ENCODE assay signal across 8 mouse cellular contexts in genomic region chr16:35154641-35155390, GRCm38 (mm10). TPM values are rescaled to one million over a fixed set of nuclear protein-coding genes. Genes with fewer than 3 reads are reported as not detected.
DNase-seq lines count a peak whose midpoint lies in the region; ATAC-seq and TF ChIP-seq lines count a peak whose summit lies in the region.

Adcy5 (plus strand) TSS chr16:35154877.

- H3K36me3 ChIP-seq in intestine, embryonic 15.5 days = no peaks in the 10 kb centered on the region
- H3K36me3 ChIP-seq in liver, embryonic 12.5 days = no peaks in the 10 kb centered on the region

- peak within 1 kb of the TSS; percentile 80 for H3K27ac ChIP-seq in intestine, embryonic 15.5 days
- no peak within 1 kb of the TSS for H3K27ac ChIP-seq in liver, embryonic 12.5 days

- 1% methylated on average over 79 of the region's 104 CpGs for WGBS in lung, adult 2 months
- WGBS in intestine, embryonic 15.5 days = 0% methylated on average over 55 of the region's 104 CpGs
- WGBS in liver, embryonic 12.5 days (ENCODE audit: insufficient replicate concordance) = 3% methylated on average over 74 of the region's 104 CpGs

- H3K4me2 ChIP-seq in intestine, embryonic 15.5 days (replicated peaks) = peak within 1 kb of the TSS; percentile 98
- peak within 1 kb of the TSS; percentile 73 for H3K4me2 ChIP-seq in liver, embryonic 12.5 days

- no peak for TF ChIP-seq POLR2A in lung, adult 2 months (IDR thresholded peaks at IDR 0.05; ENCODE audit: borderline replicate concordance, extremely low read depth, low read depth, low read length)

- H3K9me3 ChIP-seq in intestine, embryonic 15.5 days = no peaks in the 10 kb centered on the region
- H3K9me3 ChIP-seq in liver, embryonic 12.5 days (replicated peaks) = no peaks in the 10 kb centered on the region

- peak; percentile 65 for ATAC-seq in intestine, embryonic 15.5 days
- ATAC-seq in liver, embryonic 12.5 days = 0 out of 2 replicates have a peak, but pooled peaks have one; percentile 18
- ATAC-seq in activated CD4-positive, CD25-positive, alpha-beta regulatory T cell, adult 4 months = no peak

- H3K4me3 ChIP-seq in lung, adult 2 months (replicated peaks; ENCODE audit: extremely low read depth, low read depth, low read length) = peak within 1 kb of the TSS; percentile 36
- peak within 1 kb of the TSS; percentile 74 for H3K4me3 ChIP-seq in intestine, embryonic 15.5 days (replicated peaks)
- H3K4me3 ChIP-seq in liver, embryonic 12.5 days = peak within 1 kb of the TSS; percentile 55

- peak; percentile 34 for DNase-seq in lung, adult 2 months
- no peak for DNase-seq in lung, postnatal 25 days (ENCODE audit: low spot score)
- peak; percentile 30 for DNase-seq in cerebellum, adult 8-10 months
- DNase-seq in gastrocnemius, postnatal 4 days (ENCODE audit: low spot score in 2 of 2) = peak; percentile 34 to 49
- peak; percentile 65 for DNase-seq in retina, embryonic 14.5 days (ENCODE audit: low spot score)

- H3K9ac ChIP-seq in intestine, embryonic 15.5 days = peak within 1 kb of the TSS; percentile 73
- H3K9ac ChIP-seq in liver, embryonic 12.5 days = no peak within 1 kb of the TSS; the same call in 1 of the 2 replicates

- 0 out of 2 replicates have a peak, but pooled peaks cover 4% of the 10 kb centered on the region for H3K4me1 ChIP-seq in lung, adult 2 months (ENCODE audit: control insufficient read depth, insufficient read depth, low read length)
- H3K4me1 ChIP-seq in intestine, embryonic 15.5 days (replicated peaks) = peaks cover 36% of the 10 kb centered on the region
- peaks cover 16% of the 10 kb centered on the region for H3K4me1 ChIP-seq in liver, embryonic 12.5 days

- TF ChIP-seq CTCF in lung, adult 2 months (IDR thresholded peaks at IDR 0.05; ENCODE audit: insufficient read depth, low read length) = no peak

- peaks cover 56% of the 10 kb centered on the region for H3K27me3 ChIP-seq in intestine, embryonic 15.5 days (replicated peaks)
- peaks cover 100% of the 10 kb centered on the region for H3K27me3 ChIP-seq in liver, embryonic 12.5 days (replicated peaks)

RNA-seq across cellular contexts. Expression of gene Adcy5, which starts in this region (rescaled TPM):
- polyA plus RNA-seq in lung, adult 2 months (2012; rRNA removed) = 17.5 and 18.3 TPM in 2 replicates
- total RNA-seq in gastrocnemius, postnatal 4 days (2021) = 1 to 10 TPM; 4.7 to 5.9 TPM
- 2.0 and 2.8 TPM in 2 replicates for polyA plus RNA-seq in intestine, embryonic 15.5 days (2015; fragmentation: Nextera tagmentation; extraction: Ambion mirVana)
- polyA plus RNA-seq in liver, embryonic 12.5 days (2016; fragmentation: Nextera tagmentation; extraction: Ambion mirVana) = 0.20 and 0.27 TPM in 2 replicates
- polyA plus RNA-seq in activated CD4-positive, CD25-positive, alpha-beta regulatory T cell, adult 4 months (2017; shearing (Covaris generic)) = under 1 TPM; 0.19 to 0.22 TPM

Comparison
In these comparisons a context has a peak if more than half of its experiments do, and no peak if none do; other contexts are left out.
1. Peak in ATAC-seq, H3K4me3 ChIP-seq and H3K4me2 ChIP-seq in liver, embryonic 12.5 days; RNA of the gene not detected or under 1 TPM.